Mouse (Mus musculus) C2C12 (cell line): ENCODE data around the gene Smox.

Experiments
- CEBPB ChIP-seq: IDR thresholded peaks from one replicate; pipeline ENCODE4 v1.6.1; 2011; ENCODE audit warnings: low read depth, mild to moderate bottlenecking, control low read depth, moderate library complexity
- CTCF ChIP-seq: IDR thresholded peaks from one replicate; pipeline ENCODE4 v1.5.1; 2011; ENCODE audit not compliant: control insufficient read depth, insufficient read depth, insufficient read length
- FOSL1 ChIP-seq: IDR thresholded peaks from one replicate; pipeline ENCODE4 v1.8.0; 2011; ENCODE audit warnings: mild to moderate bottlenecking, low read length; ENCODE audit not compliant: poor library complexity, insufficient read depth, severe bottlenecking
- MAX ChIP-seq: IDR thresholded peaks from one replicate; pipeline ENCODE4 v1.6.1; 2011; ENCODE audit warnings: mild to moderate bottlenecking, control low read depth
- MYOD1 ChIP-seq: IDR thresholded peaks from one replicate; pipeline ENCODE4 v1.6.1; 2011; ENCODE audit warnings: low read depth; ENCODE audit not compliant: control insufficient read depth, insufficient read length
- MYOG ChIP-seq: IDR thresholded peaks from one replicate; pipeline ENCODE4 v1.6.1; 2011; ENCODE audit not compliant: control insufficient read depth, insufficient read length; ENCODE audit errors: extremely low read depth
- USF1 ChIP-seq: IDR thresholded peaks from one replicate; pipeline ENCODE4 v1.6.1; 2011; ENCODE audit warnings: low read depth, mild to moderate bottlenecking, control low read depth, moderate library complexity

GRCm38 (mm10) chr2:131530623-131531008 lies 39.3 kb downstream of the Smox start:
- TF ChIP-seq CTCF, result peak; percentile 83
- no peak for TF ChIP-seq MYOD1
- TF ChIP-seq CEBPB, result no peak
- no peak for TF ChIP-seq MYOG
- no peak for TF ChIP-seq USF1
- TF ChIP-seq FOSL1, result no peak
- no peak for TF ChIP-seq MAX
